Mouse (Mus musculus): Measurements from ENCODE around the gene Pex1. TPM values are rescaled to one million over a fixed set of nuclear protein-coding genes. Genes with fewer than 3 reads are reported as not detected.
"Not testable (repeated sequence)": the region's sequence is repeated elsewhere in the genome, so short reads cannot be mapped to it uniquely, and the experiment has no call there.

Pex1 gene
- 11.5 to 35.7 TPM (median 17.7 TPM) in 3 replicates for total RNA-seq (2017)

DNA sequence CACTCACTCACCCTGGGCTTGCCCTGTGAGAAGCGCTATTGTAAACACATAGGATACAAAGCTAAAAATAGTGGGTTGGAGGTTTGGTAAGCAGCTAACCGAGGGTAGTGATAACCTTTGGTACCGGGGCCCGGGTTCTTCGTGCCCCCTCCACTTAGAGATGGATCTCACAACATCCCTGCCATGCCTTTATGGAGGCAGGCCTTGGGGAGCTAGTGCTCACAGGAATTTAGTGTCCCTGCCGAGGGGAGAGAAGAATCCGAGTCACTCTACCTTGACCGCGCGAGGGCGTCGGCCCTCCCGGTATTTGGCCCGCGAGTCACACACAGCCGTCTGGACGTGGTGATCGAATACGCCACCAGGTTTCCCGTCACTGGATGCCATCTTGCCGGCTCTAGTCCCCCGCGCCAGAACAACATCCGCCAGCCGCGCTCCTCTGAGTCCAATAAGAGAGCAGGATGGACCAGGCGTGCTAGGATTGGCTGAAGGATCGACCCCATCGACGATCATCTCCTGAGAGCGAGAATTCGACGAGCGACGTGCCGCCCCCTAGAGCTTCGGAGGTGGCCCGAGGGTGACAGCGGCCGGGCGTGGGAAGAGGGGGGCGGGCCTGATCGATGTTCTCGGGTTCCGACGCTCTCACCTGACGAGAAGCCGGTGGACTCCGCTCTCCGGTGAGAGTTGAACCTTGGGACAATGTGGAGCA lies at the start of gene Pex1:
Gene Pex1 (plus strand): TSS at position 374 of the 706 bp plus-strand sequence.
- peak; percentile 96 for ATAC-seq (replicated peaks; ENCODE audit: insufficient number of reproducible peaks, low FRiP score, low TSS enrichment, poor library complexity, severe bottlenecking)

DNA sequence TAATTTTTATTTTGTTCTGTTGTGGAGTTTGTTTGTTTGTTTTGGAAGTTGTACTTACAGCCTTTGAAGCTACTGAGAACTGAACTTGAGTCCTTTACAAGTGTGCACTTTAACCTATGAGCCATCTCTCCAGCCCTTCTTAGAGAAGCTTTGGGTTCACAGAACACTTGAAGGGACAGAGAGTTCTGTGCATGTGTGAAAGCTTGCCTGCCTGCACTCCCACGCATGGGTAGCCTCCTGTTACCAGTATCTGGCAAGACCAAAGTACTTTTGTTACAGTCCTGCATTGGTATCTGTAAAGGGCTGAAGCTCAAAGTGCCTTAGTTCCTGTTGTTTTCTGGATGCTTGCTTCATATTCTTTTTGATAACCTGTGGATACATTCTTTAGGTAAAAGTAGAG lies 49.6 kb upstream of the Pex1 start:
- ATAC-seq (replicated peaks; ENCODE audit: insufficient number of reproducible peaks, low FRiP score, low TSS enrichment, poor library complexity, severe bottlenecking) = no peak

DNA sequence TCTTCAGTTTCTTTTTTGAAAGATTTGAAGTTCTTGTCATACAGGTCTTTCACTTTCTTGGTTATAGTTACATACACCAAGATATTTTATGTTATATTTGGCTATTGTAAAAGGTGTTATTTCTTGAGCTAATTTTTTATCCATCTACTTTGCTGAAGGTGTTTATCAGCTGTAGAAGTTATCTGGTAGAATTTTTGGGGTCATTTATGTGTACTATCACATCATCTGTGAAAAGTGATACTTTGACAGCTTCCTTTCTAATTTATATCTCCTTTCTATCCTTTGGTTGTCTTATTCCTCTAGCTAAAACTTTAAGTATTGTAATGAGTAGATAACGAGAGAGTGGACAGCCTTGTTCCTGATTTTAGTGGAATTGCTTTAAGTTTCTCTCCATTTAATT lies 44.4 kb upstream of the Pex1 start:
- no peak for ATAC-seq (replicated peaks; ENCODE audit: insufficient number of reproducible peaks, low FRiP score, low TSS enrichment, poor library complexity, severe bottlenecking)

DNA sequence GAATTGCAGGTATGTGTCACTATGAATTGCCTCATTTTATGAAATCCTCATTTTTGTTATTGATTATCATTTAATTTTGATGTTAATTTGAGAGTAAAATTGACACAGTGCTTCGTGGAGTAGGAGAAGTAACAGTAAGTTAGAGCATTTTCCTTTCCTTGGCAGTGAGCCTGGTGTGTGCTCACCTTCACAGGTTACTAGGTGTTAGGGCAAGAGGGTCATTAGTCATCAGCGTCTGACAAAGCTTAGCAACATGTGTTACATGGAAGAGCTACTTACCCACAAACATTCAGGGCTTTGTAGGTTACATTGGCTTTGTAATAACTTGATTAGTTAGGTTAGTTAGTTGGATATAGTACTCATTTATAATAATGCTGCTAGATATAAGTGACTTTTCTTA lies 41.7 kb upstream of the Pex1 start:
- ATAC-seq (replicated peaks; ENCODE audit: insufficient number of reproducible peaks, low FRiP score, low TSS enrichment, poor library complexity, severe bottlenecking) = no peak

DNA sequence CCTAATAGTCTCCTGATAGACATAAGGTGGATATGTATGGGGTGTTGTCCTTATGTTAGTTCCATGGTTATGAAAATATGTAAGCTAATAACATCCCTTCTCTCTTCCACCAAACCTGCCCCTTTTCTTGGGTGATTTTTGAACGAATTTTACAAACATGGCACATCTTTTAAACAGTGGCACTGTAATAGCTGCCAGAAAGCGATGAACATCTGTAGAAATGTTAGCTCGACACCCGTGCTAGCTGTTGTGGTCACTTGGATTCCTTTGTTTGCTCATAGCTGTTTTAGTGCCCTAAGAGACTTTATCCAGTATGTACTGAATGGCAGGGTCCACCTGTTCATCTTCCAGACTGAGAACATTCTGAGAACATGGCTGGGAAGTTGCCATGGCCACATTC lies 24.6 kb upstream of the Pex1 start, which contains the start of gene 1700109H08Rik:
Gene 1700109H08Rik (plus strand): TSS at position 301 of the 400 bp plus-strand sequence.
- no peak for ATAC-seq (replicated peaks; ENCODE audit: insufficient number of reproducible peaks, low FRiP score, low TSS enrichment, poor library complexity, severe bottlenecking)

DNA sequence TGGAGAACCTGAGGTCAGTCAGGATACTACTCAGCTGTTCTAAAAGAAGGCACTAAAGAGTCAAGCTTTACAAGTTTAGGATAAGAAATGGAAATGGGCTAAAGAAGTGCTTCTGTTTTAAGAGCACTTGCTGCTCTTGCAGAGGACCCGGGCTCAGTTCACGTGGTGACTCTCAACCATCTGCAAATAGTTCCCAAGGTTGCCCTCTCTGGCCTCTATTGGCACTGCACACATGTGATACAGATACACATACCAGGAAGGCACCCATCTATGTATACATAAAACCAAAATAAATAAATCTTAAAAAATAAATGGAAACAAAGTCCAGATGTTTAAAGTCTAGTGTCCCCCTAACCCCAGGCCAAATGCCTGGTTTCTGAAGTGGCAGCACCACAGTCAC lies 21.0 kb upstream of the Pex1 start:
- no peak for ATAC-seq (replicated peaks; ENCODE audit: insufficient number of reproducible peaks, low FRiP score, low TSS enrichment, poor library complexity, severe bottlenecking)

DNA sequence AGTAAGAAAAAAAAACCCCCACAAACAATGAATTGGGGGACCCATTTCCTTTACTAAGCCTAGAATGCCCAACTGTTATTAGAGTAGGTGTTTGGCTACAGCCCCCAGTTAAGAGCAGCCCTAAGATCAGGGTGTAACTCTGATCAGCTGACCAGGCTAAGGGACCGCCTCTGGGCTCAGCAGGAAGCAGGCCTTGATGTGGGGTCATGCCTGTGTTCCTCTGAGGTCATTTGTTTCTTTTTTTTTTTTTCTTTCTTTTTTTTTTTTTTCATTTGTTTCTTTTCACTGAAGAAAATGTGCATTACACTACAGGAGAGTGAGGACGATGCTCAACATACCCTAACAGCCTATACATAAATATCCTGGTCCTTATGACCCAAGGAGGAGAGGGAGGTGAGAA lies 17.9 kb upstream of the Pex1 start:
- ATAC-seq (replicated peaks; ENCODE audit: insufficient number of reproducible peaks, low FRiP score, low TSS enrichment, poor library complexity, severe bottlenecking) = no peak

DNA sequence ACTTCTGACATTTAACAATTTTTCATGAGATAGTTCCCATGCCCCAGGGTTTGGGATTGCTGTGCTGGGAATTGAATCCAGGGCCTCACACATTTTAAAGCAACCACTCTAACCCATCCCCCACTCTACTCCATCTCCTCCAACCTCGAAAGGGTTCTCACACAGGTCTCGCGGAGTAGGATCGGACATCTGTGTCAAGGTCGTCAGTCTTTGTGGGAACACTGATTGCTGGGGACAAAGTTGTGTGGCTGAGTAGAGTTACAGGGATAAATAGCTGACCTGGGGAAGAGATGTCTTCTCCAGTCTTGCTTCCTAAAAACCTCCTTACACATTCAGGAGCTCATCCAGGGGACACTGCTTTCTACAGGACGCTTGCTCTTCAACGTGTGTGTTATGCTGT lies 16.8 kb upstream of the Pex1 start:
- no peak for ATAC-seq (replicated peaks; ENCODE audit: insufficient number of reproducible peaks, low FRiP score, low TSS enrichment, poor library complexity, severe bottlenecking)

DNA sequence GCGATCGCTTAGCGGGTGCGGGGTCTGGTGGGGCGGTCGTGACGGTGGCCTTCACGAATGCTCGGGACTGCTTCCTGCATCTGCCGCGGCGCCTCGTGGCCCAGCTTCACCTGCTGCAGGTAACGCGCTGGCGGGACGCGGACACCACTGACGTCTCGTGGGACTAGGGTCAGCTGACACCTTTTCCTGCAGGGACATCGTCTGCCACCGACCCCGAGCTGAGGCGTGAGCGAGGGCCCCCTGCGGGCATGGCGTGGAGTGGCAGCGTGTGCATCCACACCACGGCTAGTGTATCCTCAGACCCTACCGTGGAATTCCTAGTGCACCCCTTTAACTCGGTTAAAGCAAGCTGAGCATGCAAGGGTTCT lies 517 bp downstream of the Pex1 start, which contains the start of gene Rbm48:
Gene Rbm48 (minus strand): TSS at position 187 of the 368 bp plus-strand sequence.
- ATAC-seq (replicated peaks; ENCODE audit: insufficient number of reproducible peaks, low FRiP score, low TSS enrichment, poor library complexity, severe bottlenecking) = peak; percentile 71

DNA sequence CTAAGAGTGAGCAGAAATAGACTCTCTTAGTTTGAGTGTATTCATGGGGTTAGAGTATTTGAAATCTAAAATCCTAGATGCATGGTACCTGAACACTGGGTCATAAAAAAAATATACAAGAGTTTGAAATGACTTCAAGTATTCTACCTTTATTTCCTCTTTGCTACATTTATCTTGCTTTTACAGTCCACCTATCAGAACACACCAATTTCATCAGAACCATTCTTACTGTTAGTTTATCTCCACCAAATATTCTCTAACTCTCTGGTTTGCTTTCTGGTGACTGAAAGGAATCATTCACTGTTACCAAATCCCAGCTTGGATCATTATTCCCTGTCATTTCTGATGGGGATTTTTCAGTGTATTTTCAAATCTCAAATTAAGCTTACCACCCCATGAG lies 1.3 kb downstream of the Pex1 start:
- no peak for ATAC-seq (replicated peaks; ENCODE audit: insufficient number of reproducible peaks, low FRiP score, low TSS enrichment, poor library complexity, severe bottlenecking)

DNA sequence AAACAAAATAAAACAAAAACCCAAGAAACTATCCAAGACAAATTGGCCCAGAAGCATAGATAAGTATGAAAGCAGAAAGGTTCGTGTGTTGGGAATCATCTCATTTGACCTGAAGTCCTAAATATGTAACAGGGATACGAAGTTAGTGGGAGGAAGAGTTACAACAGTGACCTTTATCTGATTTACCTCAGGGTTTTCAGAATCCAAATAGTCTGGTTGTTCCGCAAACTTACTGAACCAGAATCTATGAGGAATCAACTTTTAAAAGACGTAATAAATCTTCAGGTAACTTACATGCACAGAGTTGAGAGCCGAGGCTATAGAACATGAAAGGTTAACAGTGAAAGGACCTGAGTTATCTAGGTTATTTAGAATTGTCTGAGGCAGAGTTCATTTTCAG lies 2.9 kb downstream of the Pex1 start:
- ATAC-seq (replicated peaks; ENCODE audit: insufficient number of reproducible peaks, low FRiP score, low TSS enrichment, poor library complexity, severe bottlenecking) = no peak

DNA sequence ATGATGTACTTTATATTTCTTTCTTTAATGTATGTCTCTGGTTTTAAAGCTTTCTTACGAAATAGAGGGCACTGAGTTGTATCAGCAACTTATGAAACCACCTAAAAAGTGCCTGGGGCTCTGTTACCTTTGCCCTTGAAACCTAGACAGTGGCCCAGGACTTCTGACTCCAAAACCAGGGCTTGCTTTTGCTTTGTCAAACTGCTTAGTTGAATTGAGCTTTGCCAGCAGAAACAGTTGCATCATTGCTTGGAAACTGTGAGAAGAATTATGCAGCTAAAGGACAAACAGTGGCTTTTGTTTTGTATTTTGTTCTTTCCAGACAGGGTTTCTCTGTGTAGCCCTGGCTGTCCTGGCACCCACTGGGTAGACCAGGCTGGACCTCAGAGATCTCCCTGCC lies 4.4 kb downstream of the Pex1 start:
- ATAC-seq (replicated peaks; ENCODE audit: insufficient number of reproducible peaks, low FRiP score, low TSS enrichment, poor library complexity, severe bottlenecking) = no peak

DNA sequence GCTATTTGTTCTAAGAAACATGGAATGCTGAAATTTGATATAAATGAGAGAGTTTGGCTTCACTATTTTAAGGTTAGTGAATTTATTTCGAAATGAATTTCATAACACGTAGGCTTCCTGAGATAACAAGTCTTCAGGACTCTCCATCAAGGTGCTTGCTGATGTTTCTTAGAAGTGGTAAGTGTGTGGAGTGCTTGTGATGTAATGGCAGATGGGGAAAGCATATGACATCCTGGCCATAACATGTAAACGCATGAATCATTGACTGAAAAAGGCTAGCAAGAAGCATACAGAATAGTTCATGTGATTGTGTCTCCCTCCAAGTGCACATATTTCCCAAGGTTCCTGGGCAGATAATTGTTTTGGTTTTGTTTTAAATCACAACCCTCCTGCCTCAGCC lies 4.9 kb downstream of the Pex1 start:
- no peak for ATAC-seq (replicated peaks; ENCODE audit: insufficient number of reproducible peaks, low FRiP score, low TSS enrichment, poor library complexity, severe bottlenecking)

DNA sequence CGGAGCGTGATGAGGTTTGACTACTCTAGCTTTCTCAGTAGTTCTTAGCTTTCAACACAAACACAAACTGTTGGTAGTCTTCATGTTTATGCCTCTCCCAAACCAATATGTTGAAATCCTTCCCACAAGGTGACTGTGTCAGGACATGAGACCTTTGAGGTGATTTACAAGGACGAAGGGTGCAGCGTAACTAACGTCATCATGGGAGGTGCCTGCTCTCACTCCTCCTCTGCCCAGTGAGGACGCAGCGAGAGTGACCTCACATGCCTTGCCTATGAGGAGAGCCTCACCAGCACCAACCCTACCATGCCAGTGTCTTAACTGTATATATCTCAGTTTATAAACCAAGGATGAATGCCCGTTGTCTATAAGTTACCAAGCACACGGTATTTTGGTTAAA lies 11.2 kb downstream of the Pex1 start:
- ATAC-seq (replicated peaks; ENCODE audit: insufficient number of reproducible peaks, low FRiP score, low TSS enrichment, poor library complexity, severe bottlenecking) = no peak

DNA sequence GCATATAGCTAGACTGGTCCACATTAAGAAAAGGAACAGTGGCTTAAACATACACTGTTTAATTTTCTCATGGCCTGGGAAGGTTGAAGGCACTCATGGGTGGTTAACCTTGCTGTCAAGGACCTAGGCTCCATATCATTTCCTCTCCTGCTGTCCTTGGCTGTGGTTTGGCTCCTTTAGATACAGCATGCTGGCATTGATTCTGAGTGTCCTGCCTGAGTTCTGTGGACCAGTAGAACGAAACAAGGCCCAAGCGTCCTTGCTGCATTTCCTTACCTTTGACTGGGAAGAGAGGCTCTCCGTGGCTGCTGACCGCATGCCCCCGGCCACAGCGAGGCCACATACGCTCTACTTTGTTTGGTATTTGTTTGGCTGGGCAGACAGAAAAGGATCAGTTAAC lies 13.4 kb downstream of the Pex1 start:
- 0 out of 2 replicates have a peak, but pooled peaks have one; percentile 40 for ATAC-seq (replicated peaks; ENCODE audit: insufficient number of reproducible peaks, low FRiP score, low TSS enrichment, poor library complexity, severe bottlenecking)

DNA sequence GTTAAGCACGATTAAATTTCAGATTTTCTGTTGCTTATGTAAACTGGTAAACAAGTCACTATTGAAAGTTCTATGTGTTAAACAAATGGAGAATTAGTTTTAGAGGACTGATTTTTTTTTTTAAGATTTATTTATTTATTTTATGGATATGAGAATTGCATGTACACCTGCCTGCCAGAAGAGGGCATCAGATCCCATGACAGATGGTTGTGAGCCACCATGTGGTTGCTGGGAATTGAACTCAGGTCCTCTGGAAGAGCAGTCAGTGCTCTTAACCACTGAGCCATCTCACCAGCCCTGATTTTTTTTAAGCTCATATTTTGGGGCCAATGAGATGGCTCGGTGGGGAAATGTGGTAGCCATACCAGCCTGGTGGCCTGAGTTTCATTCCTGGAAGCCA lies 16.0 kb downstream of the Pex1 start:
- ATAC-seq (replicated peaks; ENCODE audit: insufficient number of reproducible peaks, low FRiP score, low TSS enrichment, poor library complexity, severe bottlenecking) = not testable (repeated sequence)

DNA sequence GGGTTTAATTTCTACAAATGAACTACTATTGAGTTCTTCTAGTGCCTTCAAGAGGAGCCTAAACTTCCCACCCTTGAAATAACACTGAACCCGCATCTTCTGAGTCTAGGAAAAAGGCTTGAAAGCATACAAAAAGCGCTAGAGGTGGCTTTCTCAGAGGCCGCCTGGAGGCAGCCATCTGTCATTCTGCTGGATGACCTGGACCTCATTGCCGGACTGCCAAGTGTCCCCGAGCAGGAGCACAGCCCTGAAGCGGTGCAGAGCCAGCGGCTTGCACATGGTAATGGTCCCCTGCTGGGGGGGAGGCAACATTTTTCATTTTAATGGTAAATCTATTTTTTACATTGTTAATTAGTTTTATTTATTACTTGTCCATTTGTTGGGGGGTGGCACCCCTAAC lies 24.6 kb downstream of the Pex1 start:
- ATAC-seq (replicated peaks; ENCODE audit: insufficient number of reproducible peaks, low FRiP score, low TSS enrichment, poor library complexity, severe bottlenecking) = no peak

DNA sequence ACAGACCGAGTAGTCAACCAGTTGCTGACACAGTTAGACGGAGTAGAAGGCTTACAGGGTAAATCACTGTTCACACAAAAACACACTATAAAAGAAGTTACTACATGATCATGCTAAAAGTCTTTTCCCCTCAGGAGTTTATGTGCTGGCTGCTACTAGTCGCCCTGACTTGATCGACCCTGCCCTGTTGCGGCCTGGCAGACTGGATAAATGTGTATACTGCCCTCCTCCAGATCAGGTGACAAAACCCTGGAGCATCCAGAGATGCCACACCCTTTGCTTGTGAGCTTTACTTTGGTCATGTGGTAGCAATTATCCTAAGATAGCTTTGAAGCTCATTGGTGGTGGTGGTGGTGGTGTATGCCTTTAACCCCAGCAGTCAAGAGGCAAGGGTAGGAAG lies 34.2 kb downstream of the Pex1 start:
- no peak for ATAC-seq (replicated peaks; ENCODE audit: insufficient number of reproducible peaks, low FRiP score, low TSS enrichment, poor library complexity, severe bottlenecking)

DNA sequence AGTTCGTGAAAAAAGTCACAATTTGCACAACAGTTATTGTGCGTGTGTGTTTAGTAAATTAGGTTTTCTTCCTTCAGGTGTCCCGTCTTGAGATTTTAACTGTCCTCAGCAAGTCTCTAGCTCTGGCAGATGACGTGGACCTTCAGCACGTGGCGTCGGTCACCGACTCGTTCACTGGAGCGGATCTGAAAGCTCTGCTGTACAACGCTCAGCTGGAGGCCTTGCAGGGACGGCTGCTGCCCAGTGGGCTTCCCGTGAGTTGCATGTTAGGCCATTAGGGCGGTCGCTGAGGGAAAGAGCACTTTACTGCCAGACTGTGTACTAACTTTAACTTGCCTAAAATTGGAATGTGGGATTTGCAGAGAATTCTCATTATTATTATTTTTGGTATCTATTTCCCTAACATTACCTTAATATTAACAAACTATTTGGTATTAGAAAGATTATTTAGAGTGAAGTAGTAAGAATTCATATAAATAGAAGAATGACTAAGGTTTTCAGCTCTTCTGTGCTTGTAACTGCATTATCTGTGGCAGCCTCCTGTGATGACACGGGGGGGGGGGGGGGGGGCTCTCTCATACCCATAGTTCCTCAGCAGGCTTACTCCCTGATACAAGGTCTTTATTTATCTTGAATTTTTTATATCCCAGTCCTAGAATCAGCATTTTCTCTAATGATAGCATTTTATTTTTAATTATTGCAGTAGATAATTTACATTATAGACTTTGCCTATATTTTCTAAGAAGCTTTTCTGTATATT lies 35.8 kb downstream of the Pex1 start:
- ATAC-seq (replicated peaks; ENCODE audit: insufficient number of reproducible peaks, low FRiP score, low TSS enrichment, poor library complexity, severe bottlenecking) = no peak

DNA sequence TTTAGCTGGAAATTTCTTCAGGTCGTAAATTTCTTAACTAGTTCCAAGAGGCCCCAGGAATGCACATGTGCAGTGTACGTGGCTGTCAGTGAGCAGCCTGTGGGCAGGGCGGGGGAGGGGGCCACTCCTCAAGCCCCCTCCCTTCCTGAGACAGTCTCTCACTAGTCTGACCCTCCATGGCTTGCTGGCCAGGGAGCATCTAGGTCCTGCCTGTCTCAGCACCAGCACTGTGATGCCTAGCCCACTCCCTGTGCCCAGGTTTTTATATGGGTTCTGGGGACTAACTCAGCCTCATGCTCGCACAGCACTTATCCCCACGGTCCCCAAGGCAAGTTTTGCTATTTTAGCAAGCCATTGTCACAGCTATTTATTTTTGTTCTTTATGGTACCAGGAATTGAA lies 36.4 kb downstream of the Pex1 start:
- ATAC-seq (replicated peaks; ENCODE audit: insufficient number of reproducible peaks, low FRiP score, low TSS enrichment, poor library complexity, severe bottlenecking) = no peak
